17 mouse cellular contexts compared by ENCODE assay signal in the genomic region with DNA sequence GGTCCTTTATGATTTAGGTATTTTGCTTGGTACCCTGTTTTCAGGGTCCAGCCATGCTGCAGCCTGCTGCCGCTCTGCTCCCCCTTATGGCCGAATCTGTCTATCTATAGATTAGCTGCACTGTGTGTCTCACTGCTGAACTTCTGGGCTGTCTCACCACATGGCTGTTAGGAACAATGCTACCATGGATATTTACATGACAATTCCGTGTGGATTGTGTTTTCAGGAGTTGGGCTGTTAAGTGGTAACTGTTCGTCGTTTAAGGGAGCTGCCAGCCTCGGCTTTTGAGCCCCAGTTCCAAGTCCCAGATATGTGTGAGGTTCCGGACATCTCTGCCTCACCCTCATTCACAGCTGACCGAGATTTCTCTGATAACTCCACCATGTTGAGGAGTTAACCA.
DNase-seq lines count a peak whose midpoint lies in the region; ATAC-seq and TF ChIP-seq lines count a peak whose summit lies in the region.
"Had no signal": no experiment of that assay in that cellular context is flagged by ENCODE, and none has a peak within 500 bp of the region (broad histone marks: within the 10 kb centered on the region; RNA-seq: fewer than 3 reads in every experiment).

No protein-coding gene starts in this region.

- peak; percentile 20; the same call in 1 of the 2 replicates for TF ChIP-seq CTCF in layer of hippocampus, adult 2 months (conservative IDR thresholded peaks at IDR 0.05)
- no peak for TF ChIP-seq CTCF in olfactory bulb, adult 2 months (IDR thresholded peaks at IDR 0.05; ENCODE audit: insufficient read depth, low read depth, low read length)

- H3K36me3 ChIP-seq in neural tube, embryonic 13.5 days, result no peaks in the 10 kb centered on the region
- H3K36me3 ChIP-seq in heart, embryonic 11.5 days (ENCODE audit: control insufficient read depth, insufficient read depth, low read length), result no peaks in the 10 kb centered on the region
- H3K36me3 ChIP-seq: embryonic facial prominence, embryonic 12.5 days; forebrain, embryonic 15.5 days; heart, embryonic 10.5 days; heart, embryonic 15.5 days had no signal

- ATAC-seq in neural tube, embryonic 13.5 days (ENCODE audit: low read depth), result 0 out of 2 replicates have a peak, but pooled peaks have one; percentile 7
- ATAC-seq in heart, embryonic 11.5 days (replicated peaks; ENCODE audit: insufficient number of reproducible peaks, low FRiP score, low TSS enrichment), result no peak
- ATAC-seq: forebrain, embryonic 15.5 days had no signal

- no peak overlapping the region for H3K4me2 ChIP-seq in neural tube, embryonic 13.5 days
- H3K4me2 ChIP-seq in heart, embryonic 11.5 days, result no peak overlapping the region
- H3K4me2 ChIP-seq: embryonic facial prominence, embryonic 12.5 days; forebrain, embryonic 15.5 days; heart, embryonic 15.5 days had no signal

- 51% methylated on average over 8 of the region's 8 CpGs for WGBS in neural tube, embryonic 13.5 days
- WGBS in olfactory bulb, adult 2 months, result 57% methylated on average over 8 of the region's 8 CpGs
- WGBS in heart, embryonic 11.5 days (ENCODE audit: insufficient replicate concordance), result 59% methylated on average over 8 of the region's 8 CpGs

- no peak for DNase-seq in layer of hippocampus, adult 2 months (ENCODE audit: low spot score in 2 of 2)
- no peak for DNase-seq in layer of hippocampus, adult 9-10 months (ENCODE audit: low spot score)
- no peak for DNase-seq in neural tube, embryonic 10.5 days (ENCODE audit: extremely low spot score, low spot score)
- DNase-seq in ZHBTc4 (ENCODE audit: low read depth, low spot score), result peak; percentile 56
- DNase-seq: adrenal gland, postnatal 10 days; cerebellum, adult 11 months; cerebellum, adult 8-10 months; cerebellum, postnatal 14 days; heart, adult 18-20 months; heart, postnatal 14 days had no signal

- TF ChIP-seq POLR2A in olfactory bulb, adult 2 months (IDR thresholded peaks at IDR 0.05; ENCODE audit: insufficient read depth, low read depth, low read length), result no peak

- peaks cover 15% of the 10 kb centered on the region for H3K4me1 ChIP-seq in neural tube, embryonic 13.5 days (replicated peaks)
- H3K4me1 ChIP-seq in olfactory bulb, adult 2 months (ENCODE audit: control insufficient read depth, insufficient read depth, low read length), result peaks cover 32% of the 10 kb centered on the region
- no peaks in the 10 kb centered on the region; the same call in 1 of the 2 replicates for H3K4me1 ChIP-seq in heart, embryonic 11.5 days (ENCODE audit: control insufficient read depth, insufficient read depth, low read length)
- H3K4me1 ChIP-seq: forebrain, embryonic 15.5 days; heart, embryonic 15.5 days had no signal

- H3K27ac ChIP-seq in layer of hippocampus, adult 2 months, result peak overlapping the region; percentile 83
- peak overlapping the region; percentile 53; the same call in 1 of the 2 replicates for H3K27ac ChIP-seq in neural tube, embryonic 13.5 days (replicated peaks)
- H3K27ac ChIP-seq in olfactory bulb, adult 2 months (ENCODE audit: insufficient read depth, low read depth, low read length), result 0 out of 2 replicates have a peak overlapping the region, but pooled peaks have one; percentile 0
- H3K27ac ChIP-seq in heart, embryonic 11.5 days (ENCODE audit: low read depth, low read length), result no peak overlapping the region
- H3K27ac ChIP-seq: embryonic facial prominence, embryonic 12.5 days; forebrain, embryonic 15.5 days; heart, embryonic 10.5 days; heart, embryonic 15.5 days had no signal

- no peak overlapping the region for H3K4me3 ChIP-seq in layer of hippocampus, adult 2 months
- no peak overlapping the region for H3K4me3 ChIP-seq in neural tube, embryonic 13.5 days
- no peak overlapping the region for H3K4me3 ChIP-seq in olfactory bulb, adult 2 months (ENCODE audit: insufficient read depth, low read depth, low read length)
- H3K4me3 ChIP-seq in heart, embryonic 11.5 days (ENCODE audit: low read depth, low read length), result no peak overlapping the region
- H3K4me3 ChIP-seq: embryonic facial prominence, embryonic 12.5 days; forebrain, embryonic 15.5 days; heart, embryonic 10.5 days; heart, embryonic 15.5 days had no signal

- no peak overlapping the region for H3K9ac ChIP-seq in neural tube, embryonic 13.5 days
- H3K9ac ChIP-seq in heart, embryonic 11.5 days (ENCODE audit: low read depth, low read length), result no peak overlapping the region
- H3K9ac ChIP-seq: embryonic facial prominence, embryonic 12.5 days; forebrain, embryonic 15.5 days; heart, embryonic 15.5 days had no signal

- H3K27me3 ChIP-seq in neural tube, embryonic 13.5 days, result no peaks in the 10 kb centered on the region
- H3K27me3 ChIP-seq in heart, embryonic 11.5 days (ENCODE audit: control insufficient read depth, insufficient read depth, low read length), result no peaks in the 10 kb centered on the region
- H3K27me3 ChIP-seq: embryonic facial prominence, embryonic 12.5 days; forebrain, embryonic 15.5 days; heart, embryonic 15.5 days had no signal

- no peaks in the 10 kb centered on the region for H3K9me3 ChIP-seq in neural tube, embryonic 13.5 days
- H3K9me3 ChIP-seq in heart, embryonic 11.5 days (replicated peaks; ENCODE audit: control insufficient read depth, low read length), result no peaks in the 10 kb centered on the region
- H3K9me3 ChIP-seq: embryonic facial prominence, embryonic 12.5 days; forebrain, embryonic 15.5 days; heart, embryonic 10.5 days; heart, embryonic 15.5 days had no signal
